Mouse (Mus musculus): ENCODE measurements around the gene Palld. TPM values are rescaled to one million over a fixed set of nuclear protein-coding genes. Genes with fewer than 3 reads are reported as not detected.

The Palld gene
- total RNA-seq, 2 experiments from 2014 or later = 228 to 233 TPM

GRCm38 (mm10) chr8:61550006-61550748 lies 352.3 kb downstream of the Palld start:
- intact Hi-C loops (cut with DNase I) = no loop called here

DNA sequence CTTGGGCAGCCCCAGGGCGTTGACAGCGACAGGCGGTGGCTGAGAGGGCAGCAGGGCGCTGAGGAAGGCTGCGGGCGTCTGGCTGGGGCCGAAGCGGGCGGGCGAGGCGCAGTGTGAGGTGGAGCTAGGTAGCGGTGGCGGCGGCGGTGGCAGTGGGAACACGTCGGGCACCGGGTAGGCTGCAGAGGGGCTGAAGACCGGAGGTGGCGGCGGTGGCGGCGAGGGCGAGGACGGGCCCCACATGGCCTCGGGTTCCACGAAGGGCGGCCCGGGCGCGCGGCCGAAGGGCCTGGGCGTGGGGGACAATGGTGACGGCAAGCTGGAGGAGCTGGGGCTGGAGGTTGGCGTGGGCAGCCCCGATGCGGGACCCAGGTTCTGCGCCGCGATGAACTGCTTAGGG lies 352.9 kb downstream of the Palld start:
- no peak for DNase-seq (ENCODE audit: low spot score)
- intact Hi-C loops (cut with DNase I) = no loop called here

More at GRCm38 (mm10) chr8:61550006-61550748, 352.3 kb downstream of the Palld start:
- DNase-seq (ENCODE audit: low spot score) = no peak

GRCm38 (mm10) chr8:61539828-61540500 lies 362.5 kb downstream of the Palld start:
- intact Hi-C loops (cut with DNase I) = loop anchor here (1.0 to 5.0 kb wide), 2 partner anchors 147 to 335 kb away; no protein-coding TSS in a partner anchor
- peak; percentile 56 for DNase-seq (ENCODE audit: low spot score)

DNA sequence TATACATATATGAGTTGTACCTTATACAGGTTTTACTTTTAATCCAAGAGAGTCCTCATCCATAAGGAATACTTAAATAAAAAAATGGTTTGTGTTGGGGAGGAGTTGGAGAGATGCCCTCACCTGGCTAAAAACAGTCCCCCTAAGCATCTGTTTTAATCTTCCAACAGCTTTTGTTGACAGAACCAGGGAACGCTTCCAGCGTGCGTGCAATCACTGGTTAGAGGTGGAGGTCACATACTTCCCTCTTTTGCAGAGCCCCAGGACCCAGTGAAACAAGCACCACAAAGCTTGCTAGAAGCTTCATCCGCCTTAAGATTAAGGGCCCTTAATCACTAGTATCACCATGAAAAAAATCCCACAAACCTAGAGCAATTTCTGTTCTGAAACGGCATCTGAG lies 365.0 kb downstream of the Palld start:
- intact Hi-C loops (cut with DNase I) = no loop called here
- no peak for DNase-seq (ENCODE audit: low spot score)

DNA sequence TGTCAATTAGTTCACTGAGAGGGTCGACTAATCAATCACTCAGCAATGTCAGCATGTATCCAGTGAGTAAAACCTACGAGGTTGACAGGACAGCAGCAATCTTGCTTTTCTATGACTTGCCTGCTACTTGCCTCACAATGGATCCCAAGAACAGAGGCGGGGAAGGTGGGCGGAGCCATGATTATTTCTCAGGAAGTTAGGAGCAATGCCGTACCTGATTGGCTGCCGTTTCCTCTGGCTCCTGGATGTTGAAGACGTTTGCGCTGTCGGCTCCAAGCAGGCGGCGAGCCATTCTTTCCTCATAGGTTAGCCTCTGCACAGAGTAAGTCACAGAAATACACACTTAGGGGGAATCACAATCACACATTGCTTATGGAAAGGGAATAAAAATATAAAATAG lies 367.0 kb downstream of the Palld start:
- DNase-seq (ENCODE audit: low spot score) = no peak
- intact Hi-C loops (cut with DNase I) = no loop called here

DNA sequence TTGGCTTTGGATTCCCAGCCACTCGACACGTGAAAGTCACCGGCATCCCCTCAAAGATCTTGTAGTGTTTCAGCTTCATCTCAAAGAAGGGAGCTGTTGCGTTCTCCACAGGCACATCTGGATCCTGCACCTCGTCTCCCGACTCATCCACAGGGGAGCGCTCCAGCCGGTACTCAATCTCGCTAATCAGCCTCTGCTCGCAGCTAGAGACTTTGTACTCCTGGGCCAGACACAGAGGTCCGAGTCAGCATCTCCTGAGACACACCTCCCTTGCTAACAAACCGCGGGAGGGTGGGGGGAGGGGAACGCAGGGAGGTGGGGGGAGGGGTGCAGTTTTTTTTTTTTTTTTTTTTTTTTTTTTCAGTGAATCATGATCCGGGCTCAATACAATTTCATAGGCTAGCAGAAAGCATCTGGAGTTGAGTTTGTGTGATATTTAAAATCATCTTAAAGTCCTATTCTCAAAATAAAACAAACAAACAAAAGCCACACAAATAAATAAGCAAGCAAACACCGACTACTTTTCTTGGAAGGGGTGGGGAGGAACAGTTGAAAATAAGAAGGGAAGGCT lies 369.0 kb downstream of the Palld start:
- intact Hi-C loops (cut with DNase I) = no loop called here
- DNase-seq (ENCODE audit: low spot score) = no peak

GRCm38 (mm10) chr8:61532831-61533230 lies 369.7 kb downstream of the Palld start:
- intact Hi-C loops (cut with DNase I) = no loop called here
- DNase-seq (ENCODE audit: low spot score) = no peak

DNA sequence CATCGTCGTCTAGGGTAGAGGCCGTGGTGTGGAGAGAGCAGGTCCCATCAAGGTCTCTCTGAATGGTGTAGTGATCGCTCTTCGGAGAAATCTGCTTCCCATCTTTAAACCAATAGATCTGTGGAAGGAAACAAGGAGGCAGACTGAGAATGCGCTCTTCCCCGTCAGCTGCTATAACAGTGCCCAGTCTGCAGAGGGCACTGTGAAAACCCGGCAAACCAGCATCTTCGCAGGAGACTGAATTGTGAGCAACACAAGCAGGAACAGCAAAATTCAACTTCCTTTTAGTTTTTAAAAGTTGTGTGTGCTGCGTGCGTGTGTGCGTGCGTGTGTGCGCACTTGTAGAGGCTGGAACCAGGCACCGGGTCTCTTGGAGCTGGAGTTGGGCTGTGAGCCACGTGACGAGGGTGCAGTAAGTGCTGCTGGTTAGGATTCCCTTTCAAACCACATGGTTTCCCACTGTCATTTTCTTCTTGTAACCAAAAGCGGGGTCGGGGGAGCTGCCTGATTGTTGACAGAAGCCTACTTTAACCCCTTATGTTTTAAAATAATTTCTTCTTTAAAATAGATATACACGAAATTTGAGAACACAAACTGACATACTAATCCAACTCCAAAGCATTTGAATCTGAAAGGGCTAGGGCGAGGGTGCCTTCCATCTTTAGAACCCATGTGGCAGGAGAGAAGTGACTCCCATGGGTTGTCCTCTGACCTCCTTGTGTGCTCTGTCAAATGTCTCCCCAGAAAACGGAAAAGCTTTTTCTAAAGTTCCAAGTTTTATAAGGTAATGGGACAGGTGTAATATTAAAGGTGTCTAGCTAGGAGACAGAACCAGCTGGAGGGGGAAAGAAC lies 370.3 kb downstream of the Palld start:
- intact Hi-C loops (cut with DNase I) = no loop called here
- DNase-seq (ENCODE audit: low spot score) = no peak

GRCm38 (mm10) chr8:61528642-61529041 lies 373.8 kb downstream of the Palld start:
- no peak for DNase-seq (ENCODE audit: low spot score)
- intact Hi-C loops (cut with DNase I) = loop anchor here (10.0 kb wide), 1 partner anchor 526 kb away; no protein-coding TSS in a partner anchor

GRCm38 (mm10) chr8:61528197-61528596 lies 374.3 kb downstream of the Palld start:
- intact Hi-C loops (cut with DNase I) = loop anchor here (10.0 kb wide), 1 partner anchor 527 kb away; no protein-coding TSS in a partner anchor
- no peak for DNase-seq (ENCODE audit: low spot score)

GRCm38 (mm10) chr8:61527037-61527436 lies 375.5 kb downstream of the Palld start:
- no peak for DNase-seq (ENCODE audit: low spot score)
- intact Hi-C loops (cut with DNase I) = loop anchor here (10.0 kb wide), 1 partner anchor 528 kb away; no protein-coding TSS in a partner anchor

DNA sequence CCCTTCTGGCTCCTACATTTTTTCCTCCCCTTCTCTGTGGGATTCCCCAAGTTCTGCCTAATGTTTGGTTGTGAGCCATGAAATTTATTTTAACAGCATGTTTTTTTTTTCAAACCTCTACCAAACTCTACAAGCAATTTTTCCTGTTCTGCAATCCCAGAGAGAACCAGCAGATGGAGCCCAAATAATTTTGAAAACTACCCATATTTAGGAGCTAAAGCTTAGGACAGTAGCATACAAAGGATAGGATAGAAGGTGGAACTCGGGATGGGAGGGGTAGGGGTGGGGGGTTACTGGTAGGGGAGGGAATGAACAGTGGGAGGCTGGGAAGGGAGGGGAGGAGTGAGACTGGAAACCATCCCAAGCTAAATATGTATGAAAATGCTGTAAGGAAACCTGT lies 380.4 kb downstream of the Palld start:
- intact Hi-C loops (cut with DNase I) = loop anchor here (10.0 kb wide), 1 partner anchor 533 kb away; no protein-coding TSS in a partner anchor
- no peak for DNase-seq (ENCODE audit: low spot score)

- intact Hi-C loops (cut with DNase I) = no loop called here
- DNase-seq (ENCODE audit: low spot score) = no peak
Measured at GRCm38 (mm10) chr8:61517502-61518185, 384.8 kb downstream of the Palld start.

DNA sequence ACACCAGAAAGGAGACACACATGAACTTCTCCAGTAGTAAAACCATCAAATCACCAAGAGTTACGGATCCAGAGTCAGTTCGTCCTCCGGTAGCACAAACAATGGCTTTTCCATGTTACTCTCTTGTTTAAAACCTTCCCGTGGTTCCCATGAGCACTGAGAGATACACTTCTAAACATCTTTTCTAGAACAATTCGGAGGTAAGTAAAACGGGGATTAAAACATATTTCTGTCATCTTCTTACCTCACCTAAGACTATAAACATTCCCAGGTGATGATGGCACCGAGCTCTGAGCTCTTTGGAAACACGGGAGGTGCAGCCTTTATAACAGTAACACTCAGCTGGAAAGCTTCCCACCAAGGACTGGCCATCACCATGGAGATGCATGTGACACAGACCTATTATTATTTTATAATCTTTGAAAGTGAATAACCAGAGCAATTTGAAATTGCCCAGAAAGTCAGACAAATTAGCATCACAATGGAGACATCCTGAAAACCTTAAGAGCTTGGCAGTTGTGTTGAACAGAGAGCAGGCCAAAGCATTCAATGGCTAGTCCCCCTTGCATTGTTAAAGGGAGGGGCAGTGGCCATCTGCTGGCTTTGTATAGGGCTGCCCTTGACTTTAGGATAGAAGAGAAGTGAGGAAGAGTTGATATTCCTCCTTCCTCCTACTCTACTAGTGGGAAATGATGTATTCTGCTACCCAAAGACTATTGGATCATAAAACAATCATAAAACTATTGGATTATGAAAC lies 385.6 kb downstream of the Palld start:
- intact Hi-C loops (cut with DNase I) = loop anchor here (1.0 kb wide), 1 partner anchor 475 kb away; no protein-coding TSS in a partner anchor
- no peak for DNase-seq (ENCODE audit: low spot score)

- peak; percentile 19 for DNase-seq (ENCODE audit: low spot score)
- intact Hi-C loops (cut with DNase I) = loop anchor here (1.0 kb wide), 1 partner anchor 474 kb away; no protein-coding TSS in a partner anchor
Measured at GRCm38 (mm10) chr8:61515931-61516744, 386.4 kb downstream of the Palld start.

DNA sequence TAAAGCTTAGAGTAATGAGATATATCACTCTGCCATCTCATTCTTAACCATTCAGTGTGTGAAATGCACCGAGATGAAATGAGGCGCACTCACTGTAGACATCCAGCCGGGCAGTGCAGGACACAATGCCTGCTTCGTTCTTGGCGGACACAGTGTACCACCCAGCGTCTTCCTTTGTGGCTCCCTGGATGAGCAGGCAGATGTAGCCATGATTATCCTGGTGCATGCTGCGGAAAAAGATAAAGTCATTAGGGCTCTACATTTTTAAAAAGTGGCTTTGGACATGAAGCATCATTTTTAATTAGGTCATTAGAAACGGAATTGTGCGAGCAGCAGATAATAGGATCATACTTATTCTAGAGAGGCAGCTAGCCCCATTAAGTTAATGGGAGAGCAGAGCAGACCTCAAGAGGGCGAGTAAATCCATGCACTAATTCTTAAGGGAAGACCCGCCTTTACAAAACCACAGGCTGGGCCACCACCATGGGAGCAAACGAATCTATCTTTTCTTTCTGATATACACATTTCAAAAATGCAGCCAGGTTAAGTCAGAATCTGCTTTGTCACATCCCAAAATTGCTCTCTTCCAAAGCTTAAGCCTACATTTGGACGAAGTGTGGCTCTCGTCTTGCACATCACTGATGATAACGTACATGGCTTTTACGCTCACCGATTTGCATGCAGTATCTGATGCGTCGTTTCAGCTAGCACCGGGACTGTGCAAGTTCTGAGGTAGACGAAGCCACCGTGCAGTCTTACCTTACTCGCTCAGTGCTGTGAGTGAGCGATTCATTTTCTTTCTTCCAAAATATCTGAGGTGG lies 387.2 kb downstream of the Palld start:
- intact Hi-C loops (cut with DNase I) = no loop called here
- DNase-seq (ENCODE audit: low spot score) = no peak

DNA sequence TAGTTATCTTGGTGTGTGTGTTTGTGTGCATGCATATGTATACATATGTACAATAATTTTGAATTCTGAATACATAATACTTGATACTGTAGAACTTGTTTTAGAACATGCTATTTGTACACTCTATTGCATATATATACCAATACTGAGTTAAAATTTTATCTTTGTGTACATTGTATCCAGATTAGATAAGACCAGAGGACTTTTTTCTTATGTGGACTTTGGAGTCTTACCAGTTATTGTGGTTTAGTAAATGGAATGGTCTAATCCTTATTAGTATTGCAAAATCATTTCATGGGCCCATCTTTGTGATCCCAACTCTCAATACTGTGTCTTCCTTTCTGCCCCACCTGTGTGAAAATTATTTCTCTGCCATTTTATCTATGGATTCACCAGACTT lies 400.2 kb downstream of the Palld start:
- intact Hi-C loops (cut with DNase I) = no loop called here
- DNase-seq (ENCODE audit: low spot score) = no peak

All from heart, postnatal 25 days (tissue).